Mouse (Mus musculus) forebrain, embryonic 15.5 days (tissue): ENCODE data around the gene Ilk. TPM values are rescaled to one million over a fixed set of nuclear protein-coding genes. Genes with fewer than 3 reads are reported as not detected.
A peak's percentile ranks its signal among the peaks of the same experiment; 100 is the strongest.

ENCODE experiments used
- ATAC-seq: fragments of 200-750 bp; cut with Nextera tagmentation; replicated peaks from 2 replicates; pipeline ENCODE4 v1.8.0; 2017; ENCODE audit warnings: mild to moderate bottlenecking, moderate TSS enrichment, moderate library complexity
- H3K27ac ChIP-seq: fragments of 300-500 bp; sonication (generic); replicated peaks from 2 replicates; pipeline ENCODE4 v1.5.1; 2015; ENCODE audit warnings: mild to moderate bottlenecking, inconsistent platforms
- H3K27me3 ChIP-seq: fragments of 300-500 bp; sonication (generic); 2 replicates; pipeline ENCODE4 v1.6.1; 2015; ENCODE audit warnings: inconsistent platforms
- H3K36me3 ChIP-seq: fragments of 300-500 bp; sonication (generic); 2 replicates; pipeline ENCODE4 v1.6.1; 2015; ENCODE audit warnings: mild to moderate bottlenecking, inconsistent platforms
- H3K4me1 ChIP-seq: fragments of 300-500 bp; sonication (generic); 2 replicates; pipeline ENCODE4 v1.6.1; 2015; ENCODE audit warnings: inconsistent platforms
- H3K4me2 ChIP-seq: fragments of 300-500 bp; sonication (generic); replicated peaks from 2 replicates; pipeline ENCODE4 v1.6.1; 2015; ENCODE audit warnings: mild to moderate bottlenecking, inconsistent platforms
- H3K4me3 ChIP-seq: fragments of 300-500 bp; sonication (generic); 2 replicates; pipeline ENCODE4 v1.5.1; 2015; ENCODE audit warnings: mild to moderate bottlenecking, inconsistent platforms
- H3K9ac ChIP-seq: fragments of 300-500 bp; sonication (generic); replicated peaks from 2 replicates; pipeline ENCODE4 v1.6.1; 2015; ENCODE audit warnings: mild to moderate bottlenecking, inconsistent platforms
- H3K9me3 ChIP-seq: fragments of 300-500 bp; sonication (generic); 2 replicates; pipeline ENCODE4 v1.6.1; 2016; ENCODE audit warnings: inconsistent platforms
- WGBS: fragments of 180-500 bp; shearing (Covaris S2); methylation state at CpG from one replicate; pipeline ENCODE4 v1.1.7; 2015; ENCODE audit warnings: mixed read lengths; 5-methylcytosine and 5-hydroxymethylcytosine counted together
- polyA plus RNA-seq: library from polyadenylated mRNA; unstranded; fragments of >200 nt; fragmentation: Nextera tagmentation; extraction: Ambion mirVana; gene quantifications from 2 replicates; pipeline ENCODE4 v1.2.1, GENCODE M21; 2015

Gene Ilk
- polyA plus RNA-seq, 1 experiment from 2014 or later: 205 TPM

GRCm38 (mm10) chr7:105747776-105748175, 11.4 kb downstream of the Ilk start:
- H3K4me3 ChIP-seq: no peak overlapping the region
- no peak overlapping the region for H3K4me2 ChIP-seq
- H3K27ac ChIP-seq: no peak overlapping the region
- WGBS: 82% methylated on average over 2 of the region's 2 CpGs
- no peak overlapping the region for H3K9ac ChIP-seq
- no peaks in the 10 kb centered on the region for H3K27me3 ChIP-seq
- no peaks in the 10 kb centered on the region for H3K9me3 ChIP-seq
- ATAC-seq: no peak
- H3K36me3 ChIP-seq: peaks cover 38% of the 10 kb centered on the region
- H3K4me1 ChIP-seq: peaks cover 31% of the 10 kb centered on the region

- Histone ChIP-seq H3K4me3 (peak within 1 kb of the TSS; percentile 42), H3K27me3 (no peaks in the 10 kb centered on the region), H3K9me3 (no peaks in the 10 kb centered on the region), H3K9ac (peak within 1 kb of the TSS; percentile 53), H3K27ac (peak within 1 kb of the TSS; percentile 53), H3K4me2 (peak within 1 kb of the TSS; percentile 65), H3K36me3 (peaks cover 66% of the 10 kb centered on the region), H3K4me1 (peaks cover 17% of the 10 kb centered on the region)
- ATAC-seq: peak; percentile 88
- WGBS: 19% methylated on average over 20 of the region's 20 CpGs
Measured at GRCm38 (mm10) chr7:105751491-105752433, 15.4 kb downstream of the Ilk start, which contains the start of gene Tpp1. Tpp1 (minus strand) TSS chr7:105752235.

- H3K4me3 ChIP-seq: no peak overlapping the region
- H3K9me3 ChIP-seq: no peaks in the 10 kb centered on the region
- no peak overlapping the region for H3K4me2 ChIP-seq
- 89% methylated on average over 2 of the region's 2 CpGs for WGBS
- H3K27ac ChIP-seq: no peak overlapping the region; the same call in 1 of the 2 replicates
- no peaks in the 10 kb centered on the region for H3K27me3 ChIP-seq
- ATAC-seq: peak; percentile 14
- peaks cover 17% of the 10 kb centered on the region for H3K4me1 ChIP-seq
- no peak overlapping the region for H3K9ac ChIP-seq
- peaks cover 68% of the 10 kb centered on the region for H3K36me3 ChIP-seq
Measured at GRCm38 (mm10) chr7:105752716-105753115, 16.3 kb downstream of the Ilk start.

GRCm38 (mm10) chr7:105753281-105753680, 16.9 kb downstream of the Ilk start:
- Histone ChIP-seq H3K4me2 (no peak overlapping the region), H3K9me3 (no peaks in the 10 kb centered on the region), H3K4me3 (no peak overlapping the region), H3K27me3 (no peaks in the 10 kb centered on the region), H3K36me3 (peaks cover 71% of the 10 kb centered on the region), H3K27ac (no peak overlapping the region), H3K4me1 (peaks cover 17% of the 10 kb centered on the region), H3K9ac (no peak overlapping the region)
- 93% methylated on average over 10 of the region's 10 CpGs for WGBS
- ATAC-seq: no peak

GRCm38 (mm10) chr7:105761813-105762484, 25.6 kb downstream of the Ilk start:
- Histone ChIP-seq H3K4me2 (no peak overlapping the region), H3K9me3 (no peaks in the 10 kb centered on the region), H3K36me3 (peaks cover 90% of the 10 kb centered on the region), H3K9ac (no peak overlapping the region), H3K4me3 (no peak overlapping the region), H3K27ac (no peak overlapping the region), H3K27me3 (no peaks in the 10 kb centered on the region), H3K4me1 (no peaks in the 10 kb centered on the region)
- 23% methylated on average over 51 of the region's 51 CpGs for WGBS
- ATAC-seq: 0 out of 2 replicates have a peak, but pooled peaks have one; percentile 15

GRCm38 (mm10) chr7:105762517-105763270, 26.3 kb downstream of the Ilk start:
- Histone ChIP-seq H3K4me2 (no peak overlapping the region), H3K4me1 (peaks cover 5% of the 10 kb centered on the region; the same call in 1 of the 2 replicates), H3K27me3 (no peaks in the 10 kb centered on the region), H3K36me3 (peaks cover 87% of the 10 kb centered on the region), H3K9ac (no peak overlapping the region), H3K27ac (no peak overlapping the region), H3K9me3 (no peaks in the 10 kb centered on the region), H3K4me3 (no peak overlapping the region)
- 0 out of 2 replicates have a peak, but pooled peaks have one; percentile 6 for ATAC-seq
- WGBS: 25% methylated on average over 55 of the region's 55 CpGs

GRCm38 (mm10) chr7:105764331-105764730, 27.9 kb downstream of the Ilk start:
- H3K9ac ChIP-seq: no peak overlapping the region
- no peak for ATAC-seq
- peaks cover 21% of the 10 kb centered on the region for H3K4me1 ChIP-seq
- H3K9me3 ChIP-seq: no peaks in the 10 kb centered on the region
- no peak overlapping the region for H3K4me3 ChIP-seq
- H3K4me2 ChIP-seq: no peak overlapping the region
- H3K27me3 ChIP-seq: no peaks in the 10 kb centered on the region
- H3K36me3 ChIP-seq: peaks cover 85% of the 10 kb centered on the region
- H3K27ac ChIP-seq: no peak overlapping the region
- 90% methylated on average over 11 of the region's 11 CpGs for WGBS

- ATAC-seq: no peak
- peaks cover 40% of the 10 kb centered on the region for H3K4me1 ChIP-seq
- no peaks in the 10 kb centered on the region for H3K9me3 ChIP-seq
- H3K27me3 ChIP-seq: no peaks in the 10 kb centered on the region
- no peak overlapping the region for H3K4me3 ChIP-seq
- H3K36me3 ChIP-seq: peaks cover 94% of the 10 kb centered on the region
- WGBS: 21% methylated on average over 6 of the region's 6 CpGs
- no peak overlapping the region for H3K4me2 ChIP-seq
- no peak overlapping the region for H3K27ac ChIP-seq
- H3K9ac ChIP-seq: no peak overlapping the region
Measured at GRCm38 (mm10) chr7:105767729-105768165, 31.4 kb downstream of the Ilk start.

- no peak overlapping the region for H3K9ac ChIP-seq
- ATAC-seq: no peak
- WGBS: 91% methylated on average over 3 of the region's 3 CpGs
- peaks cover 49% of the 10 kb centered on the region for H3K4me1 ChIP-seq
- no peak overlapping the region for H3K4me2 ChIP-seq
- H3K27ac ChIP-seq: no peak overlapping the region
- no peak overlapping the region for H3K4me3 ChIP-seq
- H3K9me3 ChIP-seq: no peaks in the 10 kb centered on the region
- peaks cover 85% of the 10 kb centered on the region for H3K36me3 ChIP-seq
- no peaks in the 10 kb centered on the region for H3K27me3 ChIP-seq
Measured at GRCm38 (mm10) chr7:105769959-105770358, 33.6 kb downstream of the Ilk start.

GRCm38 (mm10) chr7:105772331-105772730, 35.9 kb downstream of the Ilk start:
- no peak overlapping the region for H3K9ac ChIP-seq
- H3K27ac ChIP-seq: no peak overlapping the region
- peaks cover 61% of the 10 kb centered on the region for H3K4me1 ChIP-seq
- H3K27me3 ChIP-seq: no peaks in the 10 kb centered on the region
- no peak overlapping the region for H3K4me2 ChIP-seq
- peaks cover 73% of the 10 kb centered on the region for H3K36me3 ChIP-seq
- 96% methylated on average over 15 of the region's 15 CpGs for WGBS
- ATAC-seq: no peak
- H3K4me3 ChIP-seq: no peak overlapping the region
- no peaks in the 10 kb centered on the region for H3K9me3 ChIP-seq

- Histone ChIP-seq H3K4me1 (peaks cover 61% of the 10 kb centered on the region), H3K36me3 (peaks cover 68% of the 10 kb centered on the region)
- ATAC-seq: no peak
Measured at GRCm38 (mm10) chr7:105773041-105773440, 36.6 kb downstream of the Ilk start.

More at GRCm38 (mm10) chr7:105773041-105773440, 36.6 kb downstream of the Ilk start:
- Histone ChIP-seq H3K4me2 (no peak overlapping the region), H3K9me3 (no peaks in the 10 kb centered on the region), H3K4me3 (no peak overlapping the region), H3K9ac (no peak overlapping the region), H3K27ac (no peak overlapping the region), H3K27me3 (no peaks in the 10 kb centered on the region)
- WGBS: 90% methylated on average over 5 of the region's 5 CpGs
